Mouse (Mus musculus) E14TG2a.4 (cell line): ENCODE results near the gene Nkiras2.

Experiments
- CTCF ChIP-seq: conservative IDR thresholded peaks from 2 replicates; pipeline ENCODE4 v1.5.1; 2014; ENCODE audit warnings: low read length
- POU5F1 ChIP-seq: IDR thresholded peaks from 2 replicates; pipeline ENCODE4 v1.6.1; 2014; ENCODE audit warnings: low read length, borderline replicate concordance

DNA sequence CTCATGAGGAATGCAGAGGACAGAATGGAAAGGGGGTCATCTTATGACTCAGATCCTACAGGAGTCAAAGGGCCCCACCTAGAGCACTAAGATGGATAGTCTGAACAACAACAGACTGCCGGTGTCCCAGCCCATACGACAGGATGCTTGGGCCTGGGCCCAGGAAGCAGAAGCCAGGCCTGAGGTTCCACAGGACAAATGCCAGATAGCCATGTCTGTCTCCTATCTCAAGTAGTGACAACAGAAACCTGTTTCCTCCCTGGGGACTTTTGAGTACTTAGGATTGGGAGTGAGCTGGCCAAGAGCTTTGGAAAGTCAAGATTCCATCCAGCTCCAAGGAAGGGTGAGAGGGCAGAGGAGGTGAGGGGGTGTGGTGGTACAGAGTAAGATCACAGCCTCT is 52.9 kb downstream of the Nkiras2 start:
- no peak for TF ChIP-seq CTCF
- no peak for TF ChIP-seq POU5F1
